Mouse (Mus musculus): ENCODE data around the gene Hdhd3.

DNA sequence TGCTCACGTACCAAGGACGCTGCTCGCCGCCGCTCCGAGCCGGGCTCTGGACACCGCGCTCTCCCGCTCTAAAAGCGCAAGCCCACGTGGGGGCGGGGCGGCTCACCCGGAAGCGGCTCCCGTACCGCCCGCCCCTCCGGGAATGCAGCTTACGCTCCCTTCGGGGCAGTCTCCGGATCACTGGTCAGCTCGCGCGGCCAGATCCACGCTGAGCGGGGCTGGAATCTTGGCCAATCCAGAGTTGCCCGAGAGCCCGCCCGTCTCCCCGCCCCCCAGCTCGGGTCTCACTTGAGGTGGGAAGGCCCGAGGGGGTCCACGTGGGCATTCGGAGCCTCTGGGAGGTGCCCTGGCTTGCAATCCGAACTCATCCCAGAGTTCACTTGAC, 16.6 kb upstream of the Hdhd3 start, which contains the start of gene Alad:
- TF ChIP-seq CTCF (IDR thresholded peaks at IDR 0.05; ENCODE audit: insufficient read depth, low read length) (no peak), POLR2A (IDR thresholded peaks at IDR 0.05; ENCODE audit: borderline replicate concordance, extremely low read depth, low read depth, low read length) (peak; percentile 52; the same call in 1 of the 2 replicates)
